Mouse (Mus musculus): ENCODE data around the gene Nup98.

DNA sequence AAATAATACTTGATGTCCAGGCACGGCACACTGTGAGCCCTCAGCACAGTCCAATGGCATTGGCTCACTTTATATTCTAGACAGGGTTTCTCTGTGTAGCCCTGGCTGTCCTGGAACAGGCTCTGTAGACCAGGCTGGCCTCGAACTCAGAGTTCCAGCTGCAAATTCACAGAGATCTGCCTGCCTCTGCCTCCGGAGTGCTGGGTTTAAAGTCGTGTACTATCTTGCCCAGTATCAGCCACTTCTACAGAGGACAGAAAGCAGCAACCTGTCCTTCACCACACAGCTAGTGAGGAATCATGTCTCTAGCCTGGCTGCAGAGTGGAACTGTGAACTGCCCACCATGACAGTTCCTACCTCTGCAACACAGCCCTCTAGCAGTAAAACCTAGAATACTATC lies 100.2 kb downstream of the Nup98 start:
- no peak for TF ChIP-seq MAFK (IDR thresholded peaks at IDR 0.05; ENCODE audit: insufficient read depth, low read depth, low read length)
- TF ChIP-seq HCFC1 (IDR thresholded peaks at IDR 0.05; ENCODE audit: borderline replicate concordance, insufficient read depth, low read length), result no peak
